Mouse (Mus musculus) embryonic facial prominence, embryonic 14.5 days (tissue): ENCODE data around the gene Ppp2r5d. TPM values are rescaled to one million over a fixed set of nuclear protein-coding genes. Genes with fewer than 3 reads are reported as not detected.
A peak's percentile ranks its signal among the peaks of the same experiment; 100 is the strongest.

Source experiments
- ATAC-seq: fragments of 200-750 bp; cut with Nextera tagmentation; 2 replicates; pipeline ENCODE4 v1.8.0; 2017; ENCODE audit warnings: low read depth, moderate number of reproducible peaks, moderate TSS enrichment
- DNase-seq: peaks from one replicate; pipeline ENCODE4 v3.0.0-alpha.2; 2015; ENCODE audit warnings: low spot score
- H3K27ac ChIP-seq: fragments of 300-500 bp; sonication (generic); replicated peaks from 2 replicates; pipeline ENCODE4 v1.5.1; 2014; ENCODE audit warnings: low read depth, mild to moderate bottlenecking, low read length, moderate library complexity
- H3K27me3 ChIP-seq: fragments of 300-500 bp; sonication (generic); replicated peaks from 2 replicates; pipeline ENCODE4 v1.6.1; 2014; ENCODE audit warnings: low read length; ENCODE audit not compliant: control insufficient read depth, insufficient read depth
- H3K36me3 ChIP-seq: fragments of 300-500 bp; sonication (generic); 2 replicates; pipeline ENCODE4 v1.6.1; 2014; ENCODE audit warnings: low read length, mixed read lengths; ENCODE audit not compliant: control insufficient read depth, insufficient read depth
- H3K4me1 ChIP-seq: fragments of 300-500 bp; sonication (generic); 2 replicates; pipeline ENCODE4 v1.6.1; 2014; ENCODE audit warnings: antibody characterized with exemption, low read length; ENCODE audit not compliant: control insufficient read depth, insufficient read depth
- H3K4me2 ChIP-seq: fragments of 300-500 bp; sonication (generic); 2 replicates; pipeline ENCODE4 v1.6.1; 2014; ENCODE audit warnings: low read depth, mild to moderate bottlenecking, low read length, moderate library complexity, mixed read lengths
- H3K4me3 ChIP-seq: fragments of 300-500 bp; sonication (generic); 2 replicates; pipeline ENCODE4 v1.5.1; 2014; ENCODE audit warnings: low read depth, mild to moderate bottlenecking, low read length
- H3K9ac ChIP-seq: fragments of 300-500 bp; sonication (generic); 2 replicates; pipeline ENCODE4 v1.6.1; 2014; ENCODE audit warnings: low read depth, mild to moderate bottlenecking, low read length, moderate library complexity, mixed read lengths
- H3K9me3 ChIP-seq: fragments of 300-500 bp; sonication (generic); 2 replicates; pipeline ENCODE4 v1.6.1; 2016; ENCODE audit warnings: low read length; ENCODE audit not compliant: control insufficient read depth
- WGBS: fragments of 180-500 bp; shearing (Covaris S2); extraction: QIAGEN DNeasy Blood & Tissue Kit; methylation state at CpG from one replicate; pipeline ENCODE4 v1.1.7; 2014; 5-methylcytosine and 5-hydroxymethylcytosine counted together
- polyA plus RNA-seq: library from polyadenylated mRNA; unstranded; fragments of >200 nt; fragmentation: Nextera tagmentation; extraction: Ambion mirVana; gene quantifications from 2 replicates; pipeline ENCODE4 v1.2.1, GENCODE M21; 2014

The Ppp2r5d gene
- polyA plus RNA-seq, 1 experiment from 2014 or later, result 79.5 TPM

GRCm38 (mm10) chr17:46710959-46711597 is 6.2 kb upstream of the Ppp2r5d start, which contains the start of gene Pex6:
Gene Pex6 (plus strand): TSS chr17:46711463.
- Histone ChIP-seq H3K4me1 (peaks cover 14% of the 10 kb centered on the region), H3K4me3 (peak within 1 kb of the TSS; percentile 99), H3K27me3 (no peaks in the 10 kb centered on the region), H3K27ac (peak within 1 kb of the TSS; percentile 71; the same call in 1 of the 2 replicates), H3K9me3 (no peaks in the 10 kb centered on the region), H3K9ac (peak within 1 kb of the TSS; percentile 92), H3K36me3 (peaks cover 24% of the 10 kb centered on the region), H3K4me2 (peak within 1 kb of the TSS; percentile 97)
- DNase-seq, result peak; percentile 97
- peak; percentile 94 for ATAC-seq
- 7% methylated on average over 36 of the region's 36 CpGs for WGBS

- DNase-seq, result no peak
- no peak overlapping the region for H3K27ac ChIP-seq
- H3K4me2 ChIP-seq, result no peak overlapping the region
- no peaks in the 10 kb centered on the region for H3K36me3 ChIP-seq
- no peak overlapping the region for H3K4me3 ChIP-seq
- 92% methylated on average over 14 of the region's 14 CpGs for WGBS
- H3K9ac ChIP-seq, result no peak overlapping the region
- no peaks in the 10 kb centered on the region for H3K9me3 ChIP-seq
- no peaks in the 10 kb centered on the region for H3K27me3 ChIP-seq
- no peak for ATAC-seq
- peaks cover 17% of the 10 kb centered on the region for H3K4me1 ChIP-seq
These were observed 1.6 kb upstream of the Ppp2r5d start for GRCm38 (mm10) chr17:46706375-46707089.

GRCm38 (mm10) chr17:46703971-46704886 is 682 bp downstream of the Ppp2r5d start:
- WGBS, result 6% methylated on average over 25 of the region's 41 CpGs
- Histone ChIP-seq H3K27ac (peak overlapping the region; percentile 90), H3K36me3 (peaks cover 8% of the 10 kb centered on the region; the same call in 1 of the 2 replicates), H3K27me3 (no peaks in the 10 kb centered on the region), H3K4me3 (peak overlapping the region; percentile 94), H3K4me2 (peak overlapping the region; percentile 74), H3K9ac (peak overlapping the region; percentile 97), H3K4me1 (peaks cover 17% of the 10 kb centered on the region), H3K9me3 (no peaks in the 10 kb centered on the region)
- DNase-seq (no peak), ATAC-seq (peak; percentile 70)

GRCm38 (mm10) chr17:46702506-46702905 is 2.4 kb downstream of the Ppp2r5d start:
- H3K4me1 ChIP-seq, result peaks cover 17% of the 10 kb centered on the region
- no peaks in the 10 kb centered on the region for H3K27me3 ChIP-seq
- H3K27ac ChIP-seq, result no peak overlapping the region
- peak overlapping the region; percentile 97 for H3K9ac ChIP-seq
- peak overlapping the region; percentile 74; the same call in 1 of the 2 replicates for H3K4me2 ChIP-seq
- no peak overlapping the region for H3K4me3 ChIP-seq
- ATAC-seq (no peak), DNase-seq (no peak)
- 85% methylated on average over 5 of the region's 5 CpGs for WGBS
- H3K9me3 ChIP-seq, result no peaks in the 10 kb centered on the region
- H3K36me3 ChIP-seq, result peaks cover 19% of the 10 kb centered on the region; the same call in 1 of the 2 replicates

GRCm38 (mm10) chr17:46702100-46702499 is 2.8 kb downstream of the Ppp2r5d start:
- no peak for ATAC-seq
- Histone ChIP-seq H3K4me1 (peaks cover 17% of the 10 kb centered on the region), H3K9me3 (no peaks in the 10 kb centered on the region), H3K4me2 (peak overlapping the region; percentile 15; the same call in 1 of the 2 replicates), H3K9ac (peak overlapping the region; percentile 25; the same call in 1 of the 2 replicates), H3K27me3 (no peaks in the 10 kb centered on the region), H3K36me3 (peaks cover 22% of the 10 kb centered on the region; the same call in 1 of the 2 replicates), H3K27ac (no peak overlapping the region), H3K4me3 (no peak overlapping the region)
- DNase-seq, result no peak
- 81% methylated on average over 12 of the region's 12 CpGs for WGBS

- Histone ChIP-seq H3K4me2 (0 out of 2 replicates have a peak overlapping the region, but pooled peaks have one; percentile 15), H3K36me3 (peaks cover 22% of the 10 kb centered on the region; the same call in 1 of the 2 replicates), H3K27me3 (no peaks in the 10 kb centered on the region), H3K4me1 (peaks cover 17% of the 10 kb centered on the region), H3K9me3 (no peaks in the 10 kb centered on the region), H3K4me3 (no peak overlapping the region), H3K9ac (peak overlapping the region; percentile 25; the same call in 1 of the 2 replicates), H3K27ac (no peak overlapping the region)
- 81% methylated on average over 12 of the region's 12 CpGs for WGBS
- DNase-seq (no peak), ATAC-seq (no peak)
These were observed 3.4 kb downstream of the Ppp2r5d start for GRCm38 (mm10) chr17:46701489-46701888.

GRCm38 (mm10) chr17:46699912-46700311 is 5.0 kb downstream of the Ppp2r5d start:
- no peaks in the 10 kb centered on the region for H3K27me3 ChIP-seq
- no peak overlapping the region for H3K4me3 ChIP-seq
- peaks cover 22% of the 10 kb centered on the region; the same call in 1 of the 2 replicates for H3K36me3 ChIP-seq
- ATAC-seq, result no peak
- no peak overlapping the region for H3K4me2 ChIP-seq
- no peaks in the 10 kb centered on the region for H3K9me3 ChIP-seq
- H3K9ac ChIP-seq, result no peak overlapping the region
- H3K27ac ChIP-seq, result no peak overlapping the region
- peaks cover 11% of the 10 kb centered on the region for H3K4me1 ChIP-seq
- DNase-seq, result no peak
- 91% methylated on average over 3 of the region's 3 CpGs for WGBS

- peaks cover 11% of the 10 kb centered on the region for H3K4me1 ChIP-seq
- H3K27ac ChIP-seq, result no peak overlapping the region
- DNase-seq (no peak), ATAC-seq (no peak)
- H3K9me3 ChIP-seq, result no peaks in the 10 kb centered on the region
- WGBS, result 89% methylated on average over 5 of the region's 5 CpGs
- H3K4me3 ChIP-seq, result no peak overlapping the region
- H3K9ac ChIP-seq, result no peak overlapping the region
- H3K27me3 ChIP-seq, result no peaks in the 10 kb centered on the region
- no peak overlapping the region for H3K4me2 ChIP-seq
- H3K36me3 ChIP-seq, result peaks cover 22% of the 10 kb centered on the region; the same call in 1 of the 2 replicates
These were observed 5.7 kb downstream of the Ppp2r5d start for GRCm38 (mm10) chr17:46699245-46699644.
